Mouse (Mus musculus) limb, embryonic 12.5 days (tissue): ENCODE results near the gene Pigf. TPM values are rescaled to one million over a fixed set of nuclear protein-coding genes. Genes with fewer than 3 reads are reported as not detected.

Experiments used
- ATAC-seq: fragments of 200-750 bp; cut with Nextera tagmentation; 2 replicates; pipeline ENCODE4 v1.8.0; 2017; ENCODE audit warnings: low read depth, moderate TSS enrichment; ENCODE audit not compliant: insufficient number of reproducible peaks, insufficient read depth, low FRiP score, low TSS enrichment
- H3K27ac ChIP-seq: fragments of 300-500 bp; sonication (generic); 2 replicates; pipeline ENCODE4 v1.5.1; 2016; ENCODE audit warnings: mild to moderate bottlenecking, moderate library complexity
- H3K27me3 ChIP-seq: fragments of 300-500 bp; sonication (generic); 2 replicates; pipeline ENCODE4 v1.6.1; 2016; ENCODE audit warnings: mild to moderate bottlenecking, moderate library complexity
- H3K36me3 ChIP-seq: fragments of 300-500 bp; sonication (generic); 2 replicates; pipeline ENCODE4 v1.6.1; 2016; ENCODE audit warnings: mild to moderate bottlenecking, moderate library complexity
- H3K4me1 ChIP-seq: fragments of 300-500 bp; sonication (generic); replicated peaks from 2 replicates; pipeline ENCODE4 v1.6.1; 2016
- H3K4me2 ChIP-seq: fragments of 300-500 bp; sonication (generic); 2 replicates; pipeline ENCODE4 v1.6.1; 2016; ENCODE audit warnings: mild to moderate bottlenecking, moderate library complexity
- H3K4me3 ChIP-seq: fragments of 300-500 bp; sonication (generic); replicated peaks from 2 replicates; pipeline ENCODE4 v1.5.1; 2016; ENCODE audit warnings: mild to moderate bottlenecking
- H3K9ac ChIP-seq: fragments of 300-500 bp; sonication (generic); replicated peaks from 2 replicates; pipeline ENCODE4 v1.6.1; 2016; ENCODE audit warnings: mild to moderate bottlenecking, moderate library complexity
- H3K9me3 ChIP-seq: fragments of 300-500 bp; sonication (generic); 2 replicates; pipeline ENCODE4 v1.6.1; 2016; ENCODE audit warnings: mild to moderate bottlenecking, moderate library complexity
- WGBS: fragments of 180-500 bp; shearing (Covaris S2); methylation state at CpG from one replicate; pipeline ENCODE4 v1.1.7; 2016; 5-methylcytosine and 5-hydroxymethylcytosine counted together
- polyA plus RNA-seq: library from polyadenylated mRNA; unstranded; fragments of >200 nt; fragmentation: Nextera tagmentation; extraction: Ambion mirVana; gene quantifications from 2 replicates; pipeline ENCODE4 v1.2.1, GENCODE M21; 2016

Pigf gene
- polyA plus RNA-seq, 1 experiment from 2014 or later = 39.6 TPM

GRCm38 (mm10) chr17:86981701-86982100 lies 43.5 kb downstream of the Pigf start:
- no peaks in the 10 kb centered on the region for H3K27me3 ChIP-seq
- H3K27ac ChIP-seq = no peak overlapping the region
- no peak overlapping the region for H3K9ac ChIP-seq
- H3K4me2 ChIP-seq = no peak overlapping the region
- H3K9me3 ChIP-seq = no peaks in the 10 kb centered on the region
- no peak for ATAC-seq
- 97% methylated on average over 2 of the region's 2 CpGs for WGBS
- peaks cover 50% of the 10 kb centered on the region for H3K36me3 ChIP-seq
- H3K4me3 ChIP-seq = no peak overlapping the region
- H3K4me1 ChIP-seq = peaks cover 6% of the 10 kb centered on the region

- 0 out of 2 replicates have a peak, but pooled peaks cover 1% of the 10 kb centered on the region for H3K4me1 ChIP-seq
- no peak for ATAC-seq
- H3K27me3 ChIP-seq = no peaks in the 10 kb centered on the region
- 93% methylated on average over 1 of the region's 1 CpGs for WGBS
- H3K4me2 ChIP-seq = no peak overlapping the region
- H3K9me3 ChIP-seq = no peaks in the 10 kb centered on the region
- H3K36me3 ChIP-seq = peaks cover 53% of the 10 kb centered on the region
- no peak overlapping the region for H3K27ac ChIP-seq
- no peak overlapping the region for H3K4me3 ChIP-seq
- no peak overlapping the region for H3K9ac ChIP-seq
Measured at GRCm38 (mm10) chr17:86981205-86981604, 44.0 kb downstream of the Pigf start.

- ATAC-seq = no peak
- H3K27ac ChIP-seq = no peak overlapping the region
- no peaks in the 10 kb centered on the region for H3K9me3 ChIP-seq
- no peaks in the 10 kb centered on the region for H3K27me3 ChIP-seq
- H3K4me1 ChIP-seq = no peaks in the 10 kb centered on the region
- no peak overlapping the region for H3K9ac ChIP-seq
- no peak overlapping the region for H3K4me3 ChIP-seq
- H3K36me3 ChIP-seq = peaks cover 72% of the 10 kb centered on the region
- no peak overlapping the region for H3K4me2 ChIP-seq
- 89% methylated on average over 6 of the region's 6 CpGs for WGBS
Measured at GRCm38 (mm10) chr17:86978496-86978895, 46.7 kb downstream of the Pigf start.

- no peak overlapping the region for H3K4me3 ChIP-seq
- WGBS = 77% methylated on average over 10 of the region's 10 CpGs
- no peak overlapping the region for H3K4me2 ChIP-seq
- H3K36me3 ChIP-seq = peaks cover 69% of the 10 kb centered on the region
- no peak for ATAC-seq
- H3K9me3 ChIP-seq = no peaks in the 10 kb centered on the region
- H3K9ac ChIP-seq = no peak overlapping the region
- H3K27me3 ChIP-seq = no peaks in the 10 kb centered on the region
- no peaks in the 10 kb centered on the region for H3K4me1 ChIP-seq
- no peak overlapping the region for H3K27ac ChIP-seq
Measured at GRCm38 (mm10) chr17:86976387-86976786, 48.8 kb downstream of the Pigf start.

- no peak overlapping the region for H3K9ac ChIP-seq
- H3K4me2 ChIP-seq = no peak overlapping the region
- no peak overlapping the region for H3K4me3 ChIP-seq
- 98% methylated on average over 2 of the region's 2 CpGs for WGBS
- H3K27ac ChIP-seq = no peak overlapping the region
- H3K36me3 ChIP-seq = peaks cover 63% of the 10 kb centered on the region
- peaks cover 7% of the 10 kb centered on the region; the same call in 1 of the 2 replicates for H3K4me1 ChIP-seq
- no peak for ATAC-seq
- H3K27me3 ChIP-seq = no peaks in the 10 kb centered on the region
- no peaks in the 10 kb centered on the region for H3K9me3 ChIP-seq
Measured at GRCm38 (mm10) chr17:86973097-86973496, 52.1 kb downstream of the Pigf start.

- no peak overlapping the region for H3K4me3 ChIP-seq
- no peak overlapping the region for H3K4me2 ChIP-seq
- H3K9ac ChIP-seq = no peak overlapping the region
- H3K27ac ChIP-seq = no peak overlapping the region
- H3K4me1 ChIP-seq = peaks cover 17% of the 10 kb centered on the region
- no peaks in the 10 kb centered on the region for H3K9me3 ChIP-seq
- WGBS = 87% methylated on average over 7 of the region's 7 CpGs
- H3K36me3 ChIP-seq = peaks cover 64% of the 10 kb centered on the region
- ATAC-seq = no peak
- H3K27me3 ChIP-seq = no peaks in the 10 kb centered on the region
Measured at GRCm38 (mm10) chr17:86971860-86972259, 53.3 kb downstream of the Pigf start.

- no peak overlapping the region for H3K4me3 ChIP-seq
- peaks cover 64% of the 10 kb centered on the region for H3K36me3 ChIP-seq
- no peak overlapping the region for H3K9ac ChIP-seq
- ATAC-seq = no peak
- no peaks in the 10 kb centered on the region for H3K27me3 ChIP-seq
- 81% methylated on average over 5 of the region's 5 CpGs for WGBS
- peaks cover 21% of the 10 kb centered on the region for H3K4me1 ChIP-seq
- no peak overlapping the region for H3K27ac ChIP-seq
- H3K4me2 ChIP-seq = no peak overlapping the region
- H3K9me3 ChIP-seq = no peaks in the 10 kb centered on the region
Measured at GRCm38 (mm10) chr17:86971036-86971435, 54.2 kb downstream of the Pigf start.

GRCm38 (mm10) chr17:86970026-86970750 lies 55.0 kb downstream of the Pigf start:
- Histone ChIP-seq H3K36me3 (peaks cover 57% of the 10 kb centered on the region), H3K9me3 (no peaks in the 10 kb centered on the region), H3K27me3 (no peaks in the 10 kb centered on the region), H3K4me1 (peaks cover 28% of the 10 kb centered on the region), H3K4me3 (no peak overlapping the region), H3K9ac (no peak overlapping the region), H3K27ac (no peak overlapping the region), H3K4me2 (no peak overlapping the region)
- 95% methylated on average over 13 of the region's 15 CpGs for whole genome bisulfite sequencing
- no peak for ATAC-seq

GRCm38 (mm10) chr17:86969582-86969981 lies 55.6 kb downstream of the Pigf start:
- peaks cover 33% of the 10 kb centered on the region for H3K4me1 ChIP-seq
- ATAC-seq = no peak
- H3K4me2 ChIP-seq = no peak overlapping the region
- H3K4me3 ChIP-seq = no peak overlapping the region
- H3K27ac ChIP-seq = no peak overlapping the region
- H3K9me3 ChIP-seq = no peaks in the 10 kb centered on the region
- 70% methylated on average over 5 of the region's 5 CpGs for WGBS
- H3K9ac ChIP-seq = no peak overlapping the region
- H3K36me3 ChIP-seq = peaks cover 52% of the 10 kb centered on the region
- no peaks in the 10 kb centered on the region for H3K27me3 ChIP-seq

GRCm38 (mm10) chr17:86968581-86968980 lies 56.6 kb downstream of the Pigf start:
- no peak for ATAC-seq
- no peaks in the 10 kb centered on the region for H3K27me3 ChIP-seq
- H3K9ac ChIP-seq = no peak overlapping the region
- H3K27ac ChIP-seq = no peak overlapping the region
- H3K36me3 ChIP-seq = peaks cover 45% of the 10 kb centered on the region
- 89% methylated on average over 5 of the region's 5 CpGs for WGBS
- H3K9me3 ChIP-seq = no peaks in the 10 kb centered on the region
- no peak overlapping the region for H3K4me3 ChIP-seq
- H3K4me2 ChIP-seq = no peak overlapping the region
- peaks cover 41% of the 10 kb centered on the region for H3K4me1 ChIP-seq

- no peak overlapping the region for H3K4me2 ChIP-seq
- H3K4me1 ChIP-seq = peaks cover 41% of the 10 kb centered on the region
- H3K9me3 ChIP-seq = no peaks in the 10 kb centered on the region
- 79% methylated on average over 10 of the region's 10 CpGs for WGBS
- H3K27ac ChIP-seq = peak overlapping the region; percentile 12; the same call in 1 of the 2 replicates
- peaks cover 40% of the 10 kb centered on the region for H3K36me3 ChIP-seq
- H3K9ac ChIP-seq = no peak overlapping the region
- H3K27me3 ChIP-seq = no peaks in the 10 kb centered on the region
- no peak for ATAC-seq
- H3K4me3 ChIP-seq = no peak overlapping the region
Measured at GRCm38 (mm10) chr17:86967536-86968525, 57.4 kb downstream of the Pigf start.
